Mouse (Mus musculus): ENCODE measurements around the gene Odf3. TPM values are rescaled to one million over a fixed set of nuclear protein-coding genes. Genes with fewer than 3 reads are reported as not detected.
A peak's percentile ranks its signal among the peaks of the same experiment; 100 is the strongest.

The Odf3 gene
- not detected for total RNA-seq (2021)

DNA sequence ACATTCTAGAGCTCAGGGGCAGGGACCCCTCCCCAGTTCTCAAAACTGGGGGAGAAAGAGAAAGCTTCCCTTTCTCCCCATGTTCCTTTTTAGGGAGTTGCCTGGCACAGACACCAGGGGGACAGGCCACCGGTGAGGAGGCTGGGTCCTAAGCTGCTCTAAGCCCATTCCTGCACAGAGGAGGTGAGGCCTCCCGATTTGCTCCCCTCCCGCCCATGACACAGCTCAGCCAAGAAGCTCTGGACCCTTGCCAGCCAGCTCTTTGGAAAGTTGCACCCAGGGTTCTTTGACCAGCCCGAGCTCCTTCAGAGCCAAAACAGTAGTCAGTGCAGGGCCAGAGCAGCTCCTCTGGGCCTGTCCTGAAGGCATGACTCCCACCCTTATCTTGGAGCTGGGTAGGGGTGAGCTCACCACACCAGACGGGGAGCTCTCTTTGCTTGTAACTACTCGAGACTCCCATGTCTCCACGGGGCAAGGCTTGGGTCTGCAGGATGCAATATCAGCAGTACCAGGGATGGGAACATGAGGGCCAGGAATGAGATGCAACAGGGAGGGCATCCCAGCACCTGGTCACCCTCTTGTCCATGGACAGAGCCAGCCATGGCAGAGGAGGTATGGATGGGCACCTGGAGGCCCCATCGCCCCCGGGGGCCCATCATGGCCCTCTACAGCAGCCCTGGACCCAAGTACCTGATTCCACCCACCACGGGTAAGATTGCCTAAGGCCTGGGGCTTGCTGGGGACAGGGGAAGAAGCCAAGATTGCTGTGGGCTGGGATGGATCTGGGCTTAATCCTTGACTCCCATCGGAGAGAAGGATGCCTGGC, at the start of gene Odf3:
Gene Odf3, plus strand, starts transcription at position 51 of the 826 bp plus-strand sequence.
- intact Hi-C loops (cut with DNase I): no loop called here
- DNase-seq: peak; percentile 31 to 37

DNA sequence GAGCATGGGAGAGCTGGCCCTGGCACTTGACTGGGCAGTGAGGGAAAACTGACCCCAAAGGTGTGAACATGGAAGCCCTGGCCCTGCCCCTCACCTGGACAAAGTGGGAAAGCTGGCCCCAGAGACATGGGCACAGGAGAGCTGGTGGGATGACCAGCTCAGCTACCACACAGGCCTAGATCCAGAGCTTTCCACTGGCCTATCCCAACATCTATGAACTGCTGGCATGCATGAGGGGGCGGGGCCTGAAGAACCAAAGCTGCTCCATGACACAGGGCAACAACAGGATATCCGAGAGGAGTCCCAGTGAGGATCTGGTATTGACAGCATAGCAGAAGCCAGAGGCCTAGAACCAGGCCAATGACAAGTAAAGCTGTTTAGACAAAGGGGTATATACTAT, 49.4 kb upstream of the Odf3 start:
- intact Hi-C loops (cut with DNase I): no loop called here

DNA sequence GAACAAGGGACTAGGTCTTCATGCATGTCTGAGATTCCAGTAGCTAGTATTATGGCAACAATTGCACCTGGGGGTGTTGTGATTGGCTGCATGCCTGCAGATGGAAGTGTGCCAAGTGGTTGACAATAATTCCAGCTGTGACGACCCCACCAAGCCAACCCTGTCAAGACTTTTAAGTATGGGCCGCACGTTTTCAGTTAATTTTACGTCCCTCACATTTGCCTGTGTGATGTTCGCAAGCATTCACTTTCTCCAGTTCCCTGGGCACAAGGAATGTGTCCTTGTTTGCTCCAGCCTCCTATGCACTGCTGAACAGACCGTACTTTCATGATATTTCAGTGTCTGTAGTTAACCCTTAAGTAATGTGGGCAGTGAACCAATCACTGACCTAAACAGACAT, 45.0 kb upstream of the Odf3 start:
- DNase-seq: no peak
- intact Hi-C loops (cut with DNase I): no loop called here

More for the DNA sequence above, 49.4 kb upstream of the Odf3 start:
- DNase-seq: no peak

DNA sequence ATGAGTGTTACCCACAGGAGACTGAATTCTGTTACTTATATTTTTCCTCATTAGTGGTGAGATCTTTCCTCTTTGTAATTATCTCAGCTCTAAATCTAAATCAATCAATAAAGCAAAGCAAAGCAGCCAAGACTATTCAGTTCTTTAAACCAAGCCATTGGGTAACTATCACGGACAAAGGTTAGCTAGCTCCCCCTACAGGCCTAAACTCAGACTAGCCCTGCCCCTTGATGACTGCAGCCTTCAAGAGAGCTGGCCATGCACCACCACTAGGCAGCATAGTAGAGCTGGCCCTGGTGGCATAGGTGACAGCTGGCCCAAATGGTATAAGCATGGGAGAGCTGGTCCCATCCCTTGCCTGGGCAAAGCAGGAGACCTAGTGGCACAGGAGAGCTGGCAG, 41.9 kb upstream of the Odf3 start:
- intact Hi-C loops (cut with DNase I): no loop called here
- peak; percentile 13 to 37 for DNase-seq

DNA sequence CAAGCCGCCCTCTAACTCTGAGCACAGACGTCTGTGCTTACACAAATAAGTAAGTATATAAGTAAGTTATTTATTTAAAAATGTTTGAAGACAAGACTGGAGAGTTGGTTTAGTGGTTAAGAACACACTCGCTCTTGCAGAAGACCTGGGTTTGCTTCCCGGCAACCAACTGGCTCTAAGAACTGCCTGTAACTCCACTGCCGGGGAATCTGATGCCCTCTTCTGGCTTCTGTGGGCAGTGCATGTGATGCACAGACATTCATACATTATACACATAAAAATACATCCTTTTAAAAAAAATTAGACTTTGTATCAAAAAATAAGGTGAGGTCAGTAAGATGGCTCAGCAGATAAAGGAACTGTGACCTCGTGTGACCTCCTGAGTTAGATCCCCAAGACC, 37.1 kb upstream of the Odf3 start:
- intact Hi-C loops (cut with DNase I): no loop called here
- no peak for DNase-seq

DNA sequence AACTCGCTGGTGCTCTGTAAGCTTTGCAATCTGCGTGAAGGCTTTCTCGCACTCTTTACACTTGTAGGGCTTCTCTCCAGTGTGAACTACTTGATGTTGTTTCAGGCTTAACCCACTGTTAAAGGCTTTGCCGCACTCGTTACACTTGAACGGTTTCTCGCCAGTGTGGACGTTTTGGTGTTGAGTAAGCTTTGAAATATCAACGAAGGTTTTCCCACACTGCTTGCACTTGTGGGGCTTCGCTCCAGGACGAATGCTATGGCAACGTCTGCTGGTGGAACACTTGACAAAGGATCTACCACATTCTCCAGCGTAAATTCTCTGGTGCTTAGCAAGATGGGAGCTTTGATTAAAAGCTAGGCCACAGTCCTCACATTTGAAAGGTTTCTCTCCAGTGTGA, 35.9 kb upstream of the Odf3 start:
- intact Hi-C loops (cut with DNase I): no loop called here
- DNase-seq: no peak

DNA sequence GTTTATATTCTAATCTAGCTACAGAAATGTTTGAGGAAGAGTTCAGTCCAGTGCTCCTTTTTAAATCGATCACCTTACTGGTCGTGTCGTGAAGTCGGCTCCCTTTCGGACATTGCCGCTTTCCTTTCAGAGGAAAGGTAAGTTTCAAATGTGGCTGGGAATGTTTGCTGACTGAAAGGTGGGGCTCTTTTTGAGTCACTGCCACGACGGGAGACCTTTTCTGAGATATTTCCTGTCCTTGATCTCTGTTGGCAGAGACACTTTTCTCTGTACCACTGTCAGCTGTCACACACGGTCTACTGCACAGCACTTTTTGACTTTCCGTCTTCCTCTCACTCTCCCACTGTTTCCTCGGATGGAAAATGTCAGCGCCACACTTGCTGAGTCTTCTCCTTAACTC, 34.8 kb upstream of the Odf3 start:
- intact Hi-C loops (cut with DNase I): no loop called here
- DNase-seq: no peak

DNA sequence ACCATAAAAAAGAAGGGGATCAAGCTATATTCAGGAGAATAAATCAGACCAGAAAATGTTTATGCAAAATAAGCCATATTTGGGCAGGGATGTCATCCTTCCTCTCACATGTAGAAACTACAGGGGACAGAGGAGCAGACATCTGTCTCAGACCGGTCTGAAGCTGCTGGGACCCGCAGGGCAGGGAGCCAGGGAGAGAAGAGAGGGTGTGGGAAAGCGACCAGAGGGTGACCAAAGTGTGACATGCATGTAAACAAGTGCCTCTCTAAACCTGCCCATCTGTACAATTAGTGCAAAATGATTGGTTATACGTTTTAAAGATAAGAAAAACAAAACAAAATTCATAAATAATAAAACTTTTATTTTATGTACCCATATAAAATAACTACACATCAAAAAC, 27.4 kb upstream of the Odf3 start:
- no peak for DNase-seq
- intact Hi-C loops (cut with DNase I): no loop called here

DNA sequence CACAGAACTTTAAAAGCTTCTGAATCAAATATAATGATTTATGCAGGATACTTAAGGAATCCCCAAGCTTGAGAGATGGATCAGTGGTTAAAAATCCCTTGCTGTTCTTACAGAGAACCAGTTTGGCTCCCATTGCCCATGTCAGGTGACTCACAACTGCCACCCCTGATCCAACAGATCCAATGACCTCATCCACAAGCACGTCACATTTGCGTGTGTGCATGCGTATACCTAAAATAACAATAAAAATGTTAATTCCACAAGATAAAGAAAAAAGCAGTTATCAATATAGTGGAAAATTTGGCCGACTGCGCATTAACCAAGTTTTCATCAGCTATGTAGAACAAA, 26.3 kb upstream of the Odf3 start:
- DNase-seq: no peak
- intact Hi-C loops (cut with DNase I): no loop called here

DNA sequence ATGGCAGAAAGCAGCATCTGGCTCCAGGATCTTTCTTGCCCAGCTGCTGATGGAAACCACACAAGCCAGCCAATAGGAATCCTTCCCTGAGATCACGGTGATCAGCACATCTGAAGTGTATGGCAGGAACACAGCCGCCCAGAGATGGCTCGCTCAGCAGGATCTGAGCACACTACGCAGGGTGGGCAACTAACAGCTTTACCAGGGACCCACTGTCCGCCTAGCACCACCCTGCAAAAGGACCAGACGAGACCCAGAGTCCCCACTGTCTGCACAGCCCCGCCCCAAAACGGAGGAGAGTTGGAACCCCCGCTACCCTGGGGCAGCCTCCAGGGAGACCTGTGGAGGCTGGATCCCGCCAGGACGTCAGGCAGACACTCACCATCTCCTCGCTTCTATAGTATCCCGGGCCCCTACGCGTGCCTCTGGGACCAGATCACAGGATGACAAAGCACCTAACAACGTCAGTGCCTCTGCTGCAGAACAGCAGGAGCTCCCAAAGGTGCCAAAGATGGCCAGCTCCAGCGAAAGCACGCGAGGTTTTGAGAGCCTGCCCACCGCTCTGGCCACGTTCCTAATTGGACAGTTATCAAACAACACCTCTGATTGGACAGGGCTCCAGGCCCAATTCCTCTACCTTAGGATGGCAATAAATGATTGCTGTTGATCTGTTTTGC, 25.8 kb upstream of the Odf3 start, which contains the start of gene Zfp941:
Gene Zfp941, minus strand, starts transcription at position 526 of the 677 bp plus-strand sequence.
- peak; percentile 37 to 51 for DNase-seq
- intact Hi-C loops (cut with DNase I): no loop called here

DNA sequence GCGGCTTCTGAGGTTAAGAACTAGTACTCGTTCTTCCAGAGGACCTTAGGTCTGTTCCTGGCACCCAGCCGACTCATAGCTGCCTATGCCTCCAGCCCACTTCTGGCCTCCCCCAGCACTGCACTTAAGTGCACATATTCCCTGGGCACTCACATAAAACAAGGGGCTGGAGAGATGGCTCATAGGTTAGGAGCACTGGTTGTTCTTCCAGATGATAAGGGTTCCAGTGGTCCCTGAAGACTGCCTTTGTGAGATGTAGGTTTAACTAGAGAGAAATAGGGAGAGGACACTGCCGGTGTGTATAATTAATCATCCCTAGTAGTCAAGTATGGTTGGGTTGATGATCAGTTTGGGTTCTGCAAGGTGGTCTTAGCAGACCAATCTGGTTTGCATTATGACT, 24.9 kb upstream of the Odf3 start:
- intact Hi-C loops (cut with DNase I): no loop called here
- no peak for DNase-seq

DNA sequence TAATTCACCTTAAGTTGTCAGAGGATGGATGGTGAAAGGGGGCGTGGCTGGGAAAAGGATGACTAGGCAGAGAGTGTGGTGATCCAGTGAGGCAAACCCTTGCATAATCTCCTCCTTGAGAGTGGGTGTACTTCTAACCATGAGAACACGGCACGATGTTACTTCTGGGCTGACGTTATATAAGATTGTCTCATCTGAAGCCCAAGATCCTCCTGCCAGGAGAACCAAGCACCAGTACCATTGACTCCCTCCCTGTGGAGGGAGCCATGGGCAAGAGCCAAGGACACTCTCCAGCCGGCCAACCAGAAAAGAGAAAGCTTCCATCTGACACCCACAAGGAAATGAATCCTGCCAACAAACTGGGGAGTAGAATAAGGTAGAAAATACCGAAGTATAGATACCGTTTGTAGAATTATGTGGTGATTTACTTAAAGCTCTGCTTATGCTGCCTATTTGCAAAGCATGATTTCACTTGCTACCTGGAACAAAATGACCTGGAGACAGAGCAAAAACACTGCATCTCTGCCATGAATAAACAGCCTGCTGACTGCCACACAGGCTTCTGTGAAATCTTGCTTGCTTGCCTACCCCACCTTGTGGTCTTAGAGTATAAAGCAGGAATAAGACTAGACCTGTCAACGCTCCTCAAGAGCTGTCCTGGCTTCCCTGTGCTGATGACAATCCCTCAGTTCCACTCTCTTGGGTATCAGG, 19.3 kb upstream of the Odf3 start:
- intact Hi-C loops (cut with DNase I): loop anchor here (5.0 kb wide), 1 partner anchor 751 kb away; no protein-coding TSS in a partner anchor
- peak; percentile 34 to 44 for DNase-seq

DNA sequence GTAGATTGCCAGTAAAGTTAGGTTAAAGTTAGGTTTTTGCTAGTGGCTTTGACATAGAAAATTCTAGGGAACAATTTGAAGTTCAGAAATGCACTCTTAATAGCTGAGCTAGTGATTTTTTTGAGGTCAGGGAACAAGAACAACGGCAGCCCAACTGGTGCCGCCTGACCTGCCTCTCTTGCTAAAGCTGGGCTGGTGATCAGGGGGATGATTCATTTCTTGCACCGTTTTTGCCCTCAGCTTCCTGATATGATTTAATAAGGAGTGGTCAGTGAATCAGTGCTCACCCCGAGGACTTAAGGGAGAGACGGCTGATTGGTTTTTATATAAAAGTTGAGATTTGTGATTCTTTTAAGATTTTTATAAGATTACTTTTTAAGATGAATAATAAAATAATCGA, 16.2 kb upstream of the Odf3 start:
- no peak for DNase-seq
- intact Hi-C loops (cut with DNase I): no loop called here

DNA sequence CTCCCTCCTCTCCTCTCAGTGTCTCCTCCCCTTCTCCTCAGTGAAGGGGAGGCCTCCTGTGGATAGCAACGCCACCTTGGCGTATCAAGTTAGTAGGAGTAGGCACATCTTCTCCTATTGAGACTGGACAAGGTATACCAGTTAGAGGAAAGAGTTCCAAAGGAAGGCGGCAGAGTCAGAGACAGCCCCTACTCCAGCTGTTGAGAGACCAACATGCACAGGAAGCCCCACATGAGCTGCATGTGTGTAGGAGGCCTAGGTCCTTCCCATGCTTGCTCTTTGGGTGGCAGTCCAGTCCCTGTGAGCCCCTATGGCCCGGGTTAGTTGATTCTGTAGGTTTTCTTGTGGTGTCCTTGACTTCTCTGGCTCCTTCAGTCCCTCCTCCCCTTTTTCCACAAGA, 14.3 kb upstream of the Odf3 start:
- DNase-seq: no peak
- intact Hi-C loops (cut with DNase I): no loop called here

DNA sequence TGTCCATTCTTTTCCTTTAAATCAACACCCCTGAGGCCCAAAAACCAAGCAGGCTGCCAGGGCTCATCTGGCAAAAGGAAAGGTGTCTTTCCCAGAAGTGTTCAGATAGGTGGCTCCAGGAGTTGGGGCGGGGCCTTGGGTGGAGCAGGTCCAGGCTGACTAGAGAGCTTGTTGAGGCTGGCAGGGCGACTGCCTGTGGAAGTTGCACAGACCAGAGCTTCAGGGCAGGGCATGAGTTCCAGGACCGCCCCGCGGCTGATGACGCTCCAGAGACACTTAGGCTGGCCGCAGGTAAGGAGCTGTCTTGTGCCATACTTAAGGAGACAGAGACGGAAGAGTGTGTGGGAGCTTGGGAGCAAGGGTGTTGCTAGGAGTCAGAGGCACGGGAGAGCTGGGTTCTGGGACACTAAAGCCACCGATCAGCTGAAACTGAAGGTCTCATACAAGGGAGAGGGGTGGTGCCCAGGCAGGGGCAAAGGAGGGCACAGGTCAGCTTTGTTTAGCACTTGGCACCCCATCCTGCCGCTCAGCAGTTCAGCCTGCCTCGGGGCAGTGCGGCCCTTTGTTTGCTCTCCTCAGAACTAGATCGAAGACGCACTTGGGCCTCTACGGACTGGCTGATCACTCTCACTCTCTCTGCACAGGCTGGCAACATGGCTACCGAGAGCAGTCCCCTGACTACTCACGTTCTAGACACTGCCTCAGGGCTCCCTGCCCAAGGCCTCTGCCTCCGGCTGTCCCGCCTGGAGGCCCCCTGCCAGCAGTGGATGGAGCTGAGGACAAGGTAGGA, 12.4 kb upstream of the Odf3 start, which contains the start of gene Urah:
Gene Urah, plus strand, starts transcription at position 51 of the 790 bp plus-strand sequence.
- no peak for DNase-seq
- intact Hi-C loops (cut with DNase I): no loop called here

DNA sequence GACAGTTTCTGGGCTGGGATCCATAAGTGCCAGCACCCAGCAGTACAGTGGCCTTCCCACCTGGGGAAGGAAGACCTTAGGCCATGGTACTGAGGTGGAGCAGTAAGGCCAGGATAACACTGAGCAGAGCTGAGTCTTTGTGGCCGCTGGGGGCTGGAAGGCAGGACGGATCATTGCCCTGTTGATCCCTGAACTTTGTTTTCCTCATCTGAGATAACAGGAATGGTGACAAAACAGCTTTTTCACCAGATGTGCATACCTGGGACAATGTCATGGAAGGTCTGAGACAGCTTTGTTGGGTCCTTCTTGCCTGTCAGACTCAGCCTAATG, 11.9 kb upstream of the Odf3 start:
- DNase-seq: no peak
- intact Hi-C loops (cut with DNase I): no loop called here

DNA sequence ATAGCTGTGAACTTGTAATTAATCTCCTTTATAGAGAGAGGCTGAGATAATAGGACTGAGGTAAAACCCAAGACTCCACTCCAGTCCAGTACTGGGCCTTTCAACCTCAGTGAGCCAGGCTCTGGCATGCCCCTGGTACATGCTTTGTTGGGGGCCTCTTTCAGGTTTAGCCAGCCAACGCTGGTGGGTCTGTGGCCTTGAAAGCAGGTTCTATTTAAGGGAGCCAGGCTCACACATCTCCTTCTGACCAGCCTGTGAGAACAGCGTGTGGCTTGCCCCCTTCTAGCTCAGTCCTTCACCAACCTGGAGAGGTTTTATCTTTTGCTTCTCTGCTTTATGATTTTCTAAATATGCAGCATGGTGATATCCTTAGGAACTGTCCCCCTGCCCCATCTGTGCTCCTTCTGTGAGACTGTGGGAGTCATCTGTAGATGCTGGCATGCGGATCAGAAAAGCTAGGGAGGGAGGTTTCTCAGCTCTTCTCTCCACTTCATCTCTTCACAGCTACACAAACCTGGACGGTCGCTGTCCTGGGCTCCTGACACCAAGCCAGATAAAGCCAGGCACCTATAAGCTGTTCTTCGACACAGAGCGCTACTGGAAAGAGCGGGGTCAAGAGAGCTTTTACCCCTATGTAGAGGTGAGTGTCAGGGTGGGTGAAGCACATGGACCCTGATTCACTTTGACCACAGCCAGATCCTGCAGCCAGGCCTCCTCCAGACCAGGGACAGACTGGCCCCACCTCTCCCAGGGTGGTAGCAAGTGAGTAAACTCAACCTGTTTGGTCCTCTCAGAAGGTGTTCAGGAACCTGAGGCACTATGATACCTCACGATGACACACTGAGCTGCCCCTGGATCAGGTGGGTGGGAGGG, 11.1 kb upstream of the Odf3 start:
- intact Hi-C loops (cut with DNase I): no loop called here
- no peak for DNase-seq

DNA sequence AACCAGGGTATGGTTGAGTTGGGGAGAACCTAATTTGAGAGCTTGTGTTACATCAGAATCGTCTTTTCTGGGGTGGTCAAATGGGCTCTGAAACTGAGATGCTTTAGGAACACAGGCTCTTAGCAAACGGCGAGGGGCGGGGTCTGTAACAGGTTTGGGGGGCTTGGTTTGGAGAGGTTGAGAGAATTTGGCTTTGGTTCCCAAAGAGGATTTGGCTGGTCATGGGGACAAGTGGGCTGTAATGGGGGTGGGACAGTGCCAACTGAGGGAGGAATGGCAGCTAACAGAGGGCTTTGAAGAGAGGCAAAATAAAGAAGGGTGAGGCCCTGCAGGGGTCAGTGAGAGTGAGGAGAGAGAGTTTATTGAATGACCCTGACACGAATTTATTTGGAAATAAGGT, 8.0 kb upstream of the Odf3 start:
- intact Hi-C loops (cut with DNase I): no loop called here
- DNase-seq: no peak

DNA sequence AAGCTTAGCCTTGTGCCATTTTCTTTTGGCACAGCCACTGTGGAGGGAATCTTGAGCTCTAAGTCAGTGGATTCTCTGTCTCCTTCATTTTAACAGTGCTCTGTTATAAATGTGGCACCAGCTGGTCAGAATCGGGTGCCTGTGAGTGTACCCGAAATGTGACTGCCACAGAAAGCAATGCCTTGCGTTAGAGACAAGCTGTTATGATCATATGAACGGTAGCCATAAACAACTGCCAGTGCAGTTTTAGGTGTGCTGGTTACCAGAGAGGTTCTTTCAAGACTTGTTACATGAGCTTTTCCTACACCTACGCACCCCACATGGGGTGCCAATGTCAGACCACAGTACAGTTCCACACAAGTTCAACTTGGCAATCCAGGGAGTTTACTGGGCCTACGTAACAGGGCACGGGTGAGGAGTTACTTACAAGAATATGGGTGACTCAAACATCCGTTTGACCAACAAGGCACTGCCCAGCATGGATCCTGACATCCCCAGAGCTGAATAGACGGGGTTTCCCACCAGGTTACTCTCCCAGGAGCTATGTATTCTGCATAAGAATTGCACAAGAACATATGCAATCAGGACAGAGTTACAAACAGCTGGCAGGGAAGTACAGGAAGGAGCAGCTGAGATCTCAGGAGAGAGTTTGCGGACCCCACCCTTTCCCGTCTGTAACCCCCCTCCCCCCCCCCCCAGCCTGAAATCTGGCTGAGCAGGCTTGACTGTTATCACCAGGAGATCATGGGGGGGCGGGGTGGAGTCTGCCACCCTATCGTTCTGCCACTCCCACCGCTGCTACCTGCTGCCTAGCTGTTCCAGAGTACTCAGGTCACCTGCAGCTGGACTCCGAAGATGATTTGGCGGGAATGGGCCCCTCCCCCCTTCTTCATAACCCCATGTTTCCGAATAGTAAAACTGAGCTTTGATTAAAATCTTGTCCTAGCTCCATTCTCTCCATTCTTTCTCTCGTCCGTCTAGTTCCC, 6.6 kb upstream of the Odf3 start:
- no peak for DNase-seq
- intact Hi-C loops (cut with DNase I): loop anchor here (5.0 kb wide), 1 partner anchor 226 kb away; no protein-coding TSS in a partner anchor
